Mouse (Mus musculus): ENCODE data around the gene Kat7.

Gene Kat7

DNA sequence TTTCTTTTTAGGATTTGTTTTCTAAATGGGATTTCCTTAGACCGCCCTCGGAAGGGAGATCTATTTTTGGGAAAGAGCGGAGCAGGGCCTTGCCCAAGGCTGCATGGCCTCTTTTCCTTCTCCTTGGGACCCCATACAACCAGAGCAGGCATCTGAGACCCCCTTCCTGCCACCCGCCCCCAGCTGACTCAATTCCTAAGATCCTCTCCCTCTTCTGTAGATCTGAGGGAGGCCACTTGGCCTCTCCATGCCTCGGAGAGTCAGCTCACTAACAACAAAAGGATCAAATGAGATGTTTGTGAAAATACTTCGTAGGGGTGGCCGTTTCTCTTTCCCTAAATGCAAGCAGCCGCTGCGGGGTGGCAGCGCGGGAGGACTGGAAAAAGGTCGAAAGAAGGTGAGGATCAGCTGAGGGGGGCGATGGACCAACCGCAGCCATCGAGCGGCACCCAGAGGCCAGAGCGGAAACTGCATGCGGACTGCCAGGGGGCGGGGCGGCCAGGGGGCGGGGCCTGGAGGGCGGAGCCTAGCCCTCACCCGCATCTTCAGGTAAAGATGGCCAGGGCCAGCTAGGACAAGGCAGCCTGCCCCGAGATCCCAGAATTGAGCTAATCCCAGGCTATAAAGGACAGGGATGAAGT, 78.2 kb downstream of the Kat7 start:
- DNase-seq (ENCODE audit: inconsistent ontology term) = peak; percentile 62

DNA sequence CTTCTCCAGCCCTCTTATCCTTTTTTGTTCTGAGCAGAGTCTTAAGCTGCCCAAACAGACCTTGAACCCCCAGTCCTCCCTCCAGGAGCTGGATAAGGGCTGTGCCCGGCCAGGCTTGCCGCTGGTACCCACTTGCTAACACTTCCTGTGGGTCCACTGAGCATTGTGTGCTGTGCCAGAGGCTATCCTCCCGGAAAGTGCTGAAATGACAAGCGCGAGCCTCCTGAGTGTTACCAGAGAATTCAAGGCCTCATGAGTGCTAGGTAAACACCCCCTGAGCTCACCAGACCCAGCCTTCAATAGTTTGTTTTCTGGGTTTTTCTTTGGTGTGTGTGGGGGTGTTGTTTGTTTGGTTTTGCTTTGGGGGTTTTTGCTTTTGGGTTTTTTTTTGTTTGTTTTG, 82.6 kb downstream of the Kat7 start:
- DNase-seq (ENCODE audit: inconsistent ontology term) = no peak

DNA sequence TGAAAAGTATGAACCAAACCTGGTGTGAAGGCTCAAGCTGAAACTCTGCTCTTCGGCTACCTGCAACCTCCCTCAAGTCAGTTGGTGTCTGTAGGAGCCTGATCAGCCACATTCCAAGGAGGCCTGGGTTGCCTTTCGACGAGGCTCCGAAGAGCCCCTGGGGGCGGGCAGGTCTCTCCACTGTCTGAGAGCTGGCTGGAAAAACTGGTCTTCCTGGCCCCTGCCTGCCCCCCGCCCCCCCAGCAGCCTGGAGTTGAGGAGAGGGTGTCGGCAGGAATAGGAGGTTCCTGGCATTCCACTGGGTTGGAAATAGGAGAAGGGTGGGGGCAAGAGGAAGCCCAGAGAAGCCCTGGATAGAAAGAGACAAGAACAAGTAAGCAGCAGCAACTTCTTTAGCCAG, 84.6 kb downstream of the Kat7 start:
- DNase-seq (ENCODE audit: inconsistent ontology term) = no peak
